Mouse (Mus musculus): ENCODE results near the gene Dst. TPM values are rescaled to one million over a fixed set of nuclear protein-coding genes. Genes with fewer than 3 reads are reported as not detected.

Dst gene
- polyA plus RNA-seq, 1 experiment from 2014 or later: 37.7 TPM

GRCm38 (mm10) chr1:34016780-34017179, 108.8 kb downstream of the Dst start:
- Histone ChIP-seq H3K9me3 (no peaks in the 10 kb centered on the region), H3K36me3 (no peaks in the 10 kb centered on the region), H3K27ac (no peak overlapping the region), H3K4me3 (no peak overlapping the region), H3K4me2 (no peak overlapping the region), H3K4me1 (replicated peaks) (peaks cover 33% of the 10 kb centered on the region), H3K9ac (no peak overlapping the region), H3K27me3 (no peaks in the 10 kb centered on the region)
- 69% methylated on average over 15 of the region's 15 CpGs for WGBS
- no peak for ATAC-seq (ENCODE audit: low FRiP score)

DNA sequence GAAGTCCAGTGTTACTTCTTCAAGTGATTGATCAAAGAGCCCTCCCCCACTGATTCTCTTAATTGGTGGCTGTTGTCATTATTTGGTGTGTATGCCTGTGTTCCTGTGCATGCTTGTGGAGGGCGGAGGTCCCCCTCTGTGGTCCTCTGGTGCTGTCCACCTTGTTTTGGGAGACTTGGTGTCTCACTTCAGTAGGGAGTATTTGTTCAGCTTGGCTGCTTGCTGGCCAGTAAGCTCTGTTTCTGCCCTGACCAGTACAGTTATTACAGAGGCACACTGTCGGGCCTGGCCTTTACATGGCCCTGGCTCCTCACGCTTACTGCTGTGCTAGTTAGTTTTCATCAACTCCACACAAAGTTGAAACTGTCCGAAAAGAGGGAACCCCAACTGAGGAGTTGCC, 109.3 kb downstream of the Dst start:
- H3K9me3 ChIP-seq: no peaks in the 10 kb centered on the region
- peaks cover 29% of the 10 kb centered on the region for H3K4me1 ChIP-seq (replicated peaks)
- H3K9ac ChIP-seq: no peak overlapping the region
- 90% methylated on average over 4 of the region's 4 CpGs for WGBS
- no peak overlapping the region for H3K4me2 ChIP-seq
- H3K27me3 ChIP-seq: no peaks in the 10 kb centered on the region
- no peak overlapping the region for H3K4me3 ChIP-seq
- ATAC-seq (ENCODE audit: low FRiP score): no peak
- H3K36me3 ChIP-seq: no peaks in the 10 kb centered on the region
- 0 out of 2 replicates have a peak overlapping the region, but pooled peaks have one; percentile 4 for H3K27ac ChIP-seq

- H3K9ac ChIP-seq: no peak overlapping the region
- H3K36me3 ChIP-seq: no peaks in the 10 kb centered on the region
- H3K9me3 ChIP-seq: no peaks in the 10 kb centered on the region
- WGBS: 76% methylated on average over 6 of the region's 6 CpGs
- no peak overlapping the region for H3K4me2 ChIP-seq
- ATAC-seq (ENCODE audit: low FRiP score): no peak
- no peak overlapping the region for H3K27ac ChIP-seq
- H3K4me3 ChIP-seq: no peak overlapping the region
- H3K27me3 ChIP-seq: no peaks in the 10 kb centered on the region
- peaks cover 17% of the 10 kb centered on the region for H3K4me1 ChIP-seq (replicated peaks)
These were observed 112.6 kb downstream of the Dst start for GRCm38 (mm10) chr1:34020599-34020998.

DNA sequence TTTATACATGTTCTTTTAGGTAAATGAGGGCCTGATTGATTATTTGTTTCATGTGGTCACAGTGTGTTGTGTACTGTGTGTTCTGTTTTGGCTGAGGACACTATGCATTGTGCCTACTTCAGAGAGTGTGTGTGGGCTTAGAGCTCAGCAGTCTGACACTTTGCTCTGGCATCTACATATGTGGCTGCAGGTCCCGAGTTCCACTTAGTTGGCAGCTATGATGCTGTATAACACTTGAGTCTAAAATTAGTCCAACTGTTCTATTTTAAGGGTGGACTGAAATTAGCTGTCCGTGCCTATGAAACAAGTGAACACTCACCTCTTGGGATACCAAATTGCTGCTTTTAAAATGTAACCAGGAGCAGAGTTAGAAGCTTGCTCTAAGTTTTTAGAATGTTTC, 113.5 kb downstream of the Dst start:
- WGBS: 84% methylated on average over 2 of the region's 2 CpGs
- Histone ChIP-seq H3K4me3 (no peak overlapping the region), H3K9me3 (no peaks in the 10 kb centered on the region), H3K4me1 (replicated peaks) (peaks cover 20% of the 10 kb centered on the region), H3K36me3 (no peaks in the 10 kb centered on the region), H3K27me3 (no peaks in the 10 kb centered on the region), H3K9ac (no peak overlapping the region), H3K27ac (no peak overlapping the region), H3K4me2 (no peak overlapping the region)
- no peak for ATAC-seq (ENCODE audit: low FRiP score)

GRCm38 (mm10) chr1:34023154-34023553, 115.1 kb downstream of the Dst start:
- Histone ChIP-seq H3K4me1 (replicated peaks) (peaks cover 16% of the 10 kb centered on the region), H3K4me3 (no peak overlapping the region), H3K9ac (no peak overlapping the region), H3K27me3 (no peaks in the 10 kb centered on the region), H3K27ac (no peak overlapping the region; the same call in 1 of the 2 replicates), H3K9me3 (no peaks in the 10 kb centered on the region), H3K36me3 (no peaks in the 10 kb centered on the region), H3K4me2 (no peak overlapping the region)
- 64% methylated on average over 9 of the region's 9 CpGs for WGBS
- ATAC-seq (ENCODE audit: low FRiP score): no peak

GRCm38 (mm10) chr1:34025879-34026278, 117.9 kb downstream of the Dst start:
- Histone ChIP-seq H3K27ac (no peak overlapping the region), H3K9me3 (no peaks in the 10 kb centered on the region), H3K4me3 (no peak overlapping the region), H3K4me1 (replicated peaks) (peaks cover 18% of the 10 kb centered on the region), H3K9ac (no peak overlapping the region), H3K36me3 (no peaks in the 10 kb centered on the region), H3K4me2 (no peak overlapping the region), H3K27me3 (no peaks in the 10 kb centered on the region)
- WGBS: 91% methylated on average over 6 of the region's 6 CpGs
- no peak for ATAC-seq (ENCODE audit: low FRiP score)

DNA sequence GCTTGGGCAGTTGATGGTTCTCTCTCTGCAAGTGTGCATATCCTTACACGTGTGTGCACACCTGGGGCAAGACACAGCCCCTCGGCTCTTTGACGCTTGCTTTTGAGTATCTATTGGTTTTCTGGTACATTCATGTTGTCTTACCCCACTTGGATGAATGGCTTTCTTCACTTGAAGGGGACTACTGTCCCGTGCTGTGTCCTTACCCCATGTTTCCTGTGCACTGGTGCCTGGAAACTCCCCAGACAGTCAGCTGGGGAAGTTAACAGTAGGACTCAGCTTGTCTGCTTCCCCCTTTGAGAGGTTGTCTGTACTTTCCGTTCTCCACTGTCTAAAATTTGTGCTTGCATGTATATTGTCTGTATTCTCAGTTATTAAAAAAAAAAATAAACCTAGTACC, 120.7 kb downstream of the Dst start:
- 80% methylated on average over 5 of the region's 5 CpGs for WGBS
- H3K4me3 ChIP-seq: no peak overlapping the region
- no peaks in the 10 kb centered on the region for H3K27me3 ChIP-seq
- H3K36me3 ChIP-seq: no peaks in the 10 kb centered on the region
- ATAC-seq (ENCODE audit: low FRiP score): no peak
- H3K9ac ChIP-seq: no peak overlapping the region
- no peak overlapping the region for H3K27ac ChIP-seq
- H3K4me1 ChIP-seq (replicated peaks): peaks cover 20% of the 10 kb centered on the region; the same call in 1 of the 2 replicates
- H3K9me3 ChIP-seq: no peaks in the 10 kb centered on the region
- H3K4me2 ChIP-seq: no peak overlapping the region

DNA sequence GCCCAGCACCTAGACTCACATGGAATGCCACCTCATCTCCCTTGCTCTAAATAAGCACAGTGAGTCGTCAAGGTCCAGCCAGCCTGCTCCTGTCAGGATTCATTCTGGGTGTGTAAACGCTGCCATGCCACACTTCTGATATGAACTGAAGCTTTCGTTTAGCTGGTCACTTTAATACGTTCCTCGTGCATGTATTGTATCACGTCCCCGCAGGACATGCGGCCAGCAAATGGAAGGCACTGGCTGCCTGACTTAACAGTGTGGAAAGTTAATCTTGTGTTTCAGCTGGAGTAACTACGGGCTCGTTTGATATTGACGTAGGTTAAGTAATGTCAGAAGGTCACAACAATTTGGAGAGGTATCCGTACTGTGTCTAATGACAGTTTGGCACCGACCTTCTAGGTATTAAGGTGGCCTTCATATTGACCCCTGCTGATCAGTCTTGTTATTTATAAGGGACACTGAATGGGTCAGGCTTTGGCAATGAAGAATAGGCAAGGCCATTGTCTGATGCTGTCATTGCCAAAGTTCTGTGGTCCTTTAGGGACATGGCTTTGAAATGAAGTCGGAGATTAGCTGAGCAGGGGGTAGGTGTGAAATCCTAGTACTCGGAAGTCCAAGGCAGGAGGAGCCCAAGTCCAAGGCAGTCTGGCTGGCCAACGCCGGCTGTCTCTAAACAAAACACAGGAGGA, 122.5 kb downstream of the Dst start:
- no peak overlapping the region for H3K27ac ChIP-seq
- H3K4me1 ChIP-seq (replicated peaks): peaks cover 28% of the 10 kb centered on the region; the same call in 1 of the 2 replicates
- ATAC-seq (ENCODE audit: low FRiP score): no peak
- no peak overlapping the region for H3K4me3 ChIP-seq
- no peaks in the 10 kb centered on the region for H3K36me3 ChIP-seq
- H3K9me3 ChIP-seq: no peaks in the 10 kb centered on the region
- WGBS: 82% methylated on average over 17 of the region's 17 CpGs
- no peaks in the 10 kb centered on the region for H3K27me3 ChIP-seq
- no peak overlapping the region for H3K9ac ChIP-seq
- no peak overlapping the region for H3K4me2 ChIP-seq

- Histone ChIP-seq H3K4me1 (replicated peaks) (peaks cover 26% of the 10 kb centered on the region; the same call in 1 of the 2 replicates), H3K4me3 (no peak overlapping the region), H3K9me3 (no peaks in the 10 kb centered on the region), H3K36me3 (no peaks in the 10 kb centered on the region), H3K27me3 (no peaks in the 10 kb centered on the region), H3K9ac (no peak overlapping the region), H3K4me2 (no peak overlapping the region), H3K27ac (no peak overlapping the region; the same call in 1 of the 2 replicates)
- no peak for ATAC-seq (ENCODE audit: low FRiP score)
- WGBS: 58% methylated on average over 5 of the region's 5 CpGs
These were observed 125.0 kb downstream of the Dst start for GRCm38 (mm10) chr1:34033052-34033451.

DNA sequence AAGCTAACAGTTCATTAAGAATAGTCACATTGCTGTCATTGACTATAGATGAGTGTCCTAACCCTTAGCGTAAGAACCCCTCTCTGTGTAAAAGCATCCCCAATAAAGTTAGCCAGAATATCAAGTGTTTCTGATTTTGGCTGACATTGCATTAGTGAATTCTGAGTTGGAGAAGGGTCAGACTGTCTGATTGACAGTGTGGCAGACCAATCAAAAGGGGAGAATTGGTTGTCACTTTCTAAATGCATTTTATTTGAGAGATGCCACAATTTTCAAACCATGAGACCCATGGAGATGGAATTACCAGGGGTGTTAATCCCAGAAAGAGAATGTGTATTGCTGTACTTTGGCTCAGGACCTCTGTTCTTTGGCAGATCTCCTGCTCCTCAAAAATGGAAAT, 125.5 kb downstream of the Dst start:
- no peak overlapping the region for H3K27ac ChIP-seq
- H3K4me3 ChIP-seq: no peak overlapping the region
- no peaks in the 10 kb centered on the region for H3K27me3 ChIP-seq
- ATAC-seq (ENCODE audit: low FRiP score): no peak
- no peaks in the 10 kb centered on the region for H3K9me3 ChIP-seq
- no peak overlapping the region for H3K9ac ChIP-seq
- WGBS: 89% methylated on average over 1 of the region's 1 CpGs
- no peak overlapping the region for H3K4me2 ChIP-seq
- peaks cover 24% of the 10 kb centered on the region; the same call in 1 of the 2 replicates for H3K4me1 ChIP-seq (replicated peaks)
- 0 out of 2 replicates have a peak, but pooled peaks cover 3% of the 10 kb centered on the region for H3K36me3 ChIP-seq

DNA sequence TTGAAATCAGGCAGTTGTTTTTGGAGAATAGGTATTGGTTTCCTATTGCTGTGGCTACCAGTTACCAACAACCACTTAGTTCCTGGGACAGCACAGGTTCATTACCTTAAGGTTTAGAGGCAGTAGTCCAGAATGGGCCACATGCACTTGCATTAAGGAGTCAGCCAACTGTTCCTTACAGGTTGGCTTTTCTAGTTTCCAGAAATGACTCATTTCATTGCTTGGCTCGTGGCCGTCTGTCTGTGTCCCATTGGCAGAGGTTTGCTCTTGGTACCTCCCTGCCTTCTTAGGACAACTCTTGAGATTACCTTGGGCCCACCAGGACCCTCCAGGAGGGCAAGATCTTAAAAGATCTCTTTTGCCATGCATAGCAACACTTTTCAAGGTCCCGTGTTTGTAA, 125.9 kb downstream of the Dst start:
- ATAC-seq (ENCODE audit: low FRiP score): no peak
- WGBS: 94% methylated on average over 3 of the region's 3 CpGs
- no peaks in the 10 kb centered on the region for H3K27me3 ChIP-seq
- no peak overlapping the region for H3K4me3 ChIP-seq
- H3K9ac ChIP-seq: no peak overlapping the region
- H3K4me1 ChIP-seq (replicated peaks): peaks cover 20% of the 10 kb centered on the region; the same call in 1 of the 2 replicates
- H3K36me3 ChIP-seq: 0 out of 2 replicates have a peak, but pooled peaks cover 4% of the 10 kb centered on the region
- no peak overlapping the region for H3K4me2 ChIP-seq
- no peak overlapping the region for H3K27ac ChIP-seq
- no peaks in the 10 kb centered on the region for H3K9me3 ChIP-seq

GRCm38 (mm10) chr1:34036111-34036510, 128.1 kb downstream of the Dst start:
- Histone ChIP-seq H3K36me3 (0 out of 2 replicates have a peak, but pooled peaks cover 4% of the 10 kb centered on the region), H3K27me3 (no peaks in the 10 kb centered on the region), H3K9me3 (no peaks in the 10 kb centered on the region), H3K4me3 (no peak overlapping the region), H3K9ac (no peak overlapping the region), H3K27ac (no peak overlapping the region), H3K4me2 (no peak overlapping the region), H3K4me1 (replicated peaks) (peaks cover 21% of the 10 kb centered on the region)
- no peak for ATAC-seq (ENCODE audit: low FRiP score)
- WGBS: 88% methylated on average over 12 of the region's 12 CpGs

GRCm38 (mm10) chr1:34038571-34038970, 130.5 kb downstream of the Dst start:
- no peak for ATAC-seq (ENCODE audit: low FRiP score)
- Histone ChIP-seq H3K36me3 (0 out of 2 replicates have a peak, but pooled peaks cover 4% of the 10 kb centered on the region), H3K9me3 (no peaks in the 10 kb centered on the region), H3K9ac (no peak overlapping the region), H3K4me3 (no peak overlapping the region), H3K4me1 (replicated peaks) (peaks cover 29% of the 10 kb centered on the region), H3K4me2 (no peak overlapping the region), H3K27ac (no peak overlapping the region), H3K27me3 (no peaks in the 10 kb centered on the region)
- 96% methylated on average over 7 of the region's 7 CpGs for WGBS
